Mouse (Mus musculus) ES-E14 (cell line): ENCODE results near the gene Nrxn3. TPM values are rescaled to one million over a fixed set of nuclear protein-coding genes. Genes with fewer than 3 reads are reported as not detected.

ENCODE experiments used
- DNase-seq: peaks from one replicate; pipeline ENCODE4 v3.0.0-alpha.2; 2013; ENCODE audit warnings: low read depth, low spot score
- H3K27ac ChIP-seq: 2 replicates; pipeline ENCODE4 v1.5.1; 2012; ENCODE audit warnings: low read depth, mild to moderate bottlenecking, low read length, moderate library complexity, mixed read lengths; ENCODE audit not compliant: poor library complexity, insufficient read depth, severe bottlenecking
- H3K36me3 ChIP-seq: 2 replicates; pipeline ENCODE4 v1.6.1; 2012; ENCODE audit warnings: mild to moderate bottlenecking, low read length, moderate library complexity, mixed read lengths; ENCODE audit not compliant: control insufficient read depth, poor library complexity, insufficient read depth, severe bottlenecking
- H3K4me1 ChIP-seq, 2 experiments: fragments of 150-350 bp in 1 of 2; sonication (generic) in 1 of 2; 2 replicates each; pipeline ENCODE4 v1.6.1; 2012; ENCODE audit warnings: low read length in 2 of 2, mild to moderate bottlenecking in 1 of 2, mixed read lengths in 1 of 2; ENCODE audit not compliant: control insufficient read depth in 2 of 2, insufficient read depth in 2 of 2, poor library complexity in 1 of 2
- H3K4me3 ChIP-seq, 2 experiments: fragments of 150-350 bp in 1 of 2; sonication (generic) in 1 of 2; 2 replicates each; pipeline ENCODE4 v1.5.1; 2012; ENCODE audit warnings: low read length in 2 of 2, low read depth in 1 of 2, mild to moderate bottlenecking in 1 of 2, mixed read lengths in 1 of 2; ENCODE audit not compliant: insufficient read depth in 1 of 2, poor library complexity in 1 of 2, severe bottlenecking in 1 of 2
- H3K9ac ChIP-seq: 2 replicates; pipeline ENCODE4 v1.6.1; 2012; ENCODE audit warnings: low read depth, mild to moderate bottlenecking, low read length, mixed read lengths; ENCODE audit not compliant: poor library complexity, insufficient read depth, severe bottlenecking
- H3K9me3 ChIP-seq: fragments of 150-350 bp; sonication (generic); 2 replicates; pipeline ENCODE4 v1.6.1; 2012; ENCODE audit warnings: low read depth, mild to moderate bottlenecking, low read length; ENCODE audit not compliant: control insufficient read depth, insufficient read depth
- CHD2 ChIP-seq: IDR thresholded peaks from 2 replicates; pipeline ENCODE4 v1.6.1; 2014; ENCODE audit warnings: mild to moderate bottlenecking, low read depth, low read length, inconsistent platforms
- HCFC1 ChIP-seq: IDR thresholded peaks from 2 replicates; pipeline ENCODE4 v1.6.1; 2012; ENCODE audit warnings: low read length, inconsistent platforms, borderline replicate concordance; ENCODE audit not compliant: insufficient read depth
- MAFK ChIP-seq: IDR thresholded peaks from 2 replicates; pipeline ENCODE4 v1.6.1; 2014; ENCODE audit warnings: mild to moderate bottlenecking, low read depth, low read length, inconsistent platforms; ENCODE audit not compliant: insufficient read depth
- ZC3H11A ChIP-seq: IDR thresholded peaks from 2 replicates; pipeline ENCODE4 v1.6.1; 2012; ENCODE audit warnings: low read depth, mild to moderate bottlenecking, inconsistent platforms, low read length, borderline replicate concordance
- ZNF384 ChIP-seq: IDR thresholded peaks from 2 replicates; pipeline ENCODE4 v1.6.1; 2012; ENCODE audit warnings: low read depth, low read length, inconsistent platforms
- in situ Hi-C, 2 experiments: fragments of 600-800 bp; cut with MboI; formaldehyde crosslinking; loops; one replicate each; pipeline ENCODE4 v1.15.1; 2025; ENCODE audit warnings: low sequenced_read_pairs in 2 of 2, inconsistent platforms in 1 of 2; ENCODE audit not compliant: unreplicated experiment in 2 of 2
- total RNA-seq: library from RNA; depleted of rRNA; stranded (reverse); fragments of 300-350 nt; gene quantifications from 2 replicates; pipeline ENCODE4 v1.2.3, GENCODE M21; 2012

Nrxn3 gene
- total RNA-seq, 1 experiment, result 0.13 TPM

GRCm38 (mm10) chr12:88952937-88953600 lies 230.4 kb downstream of the Nrxn3 start:
- Histone ChIP-seq H3K4me3 (no peak overlapping the region), H3K9ac (no peak overlapping the region), H3K4me1 (no peaks in the 10 kb centered on the region), H3K36me3 (no peaks in the 10 kb centered on the region), H3K27ac (no peak overlapping the region), H3K9me3 (no peaks in the 10 kb centered on the region)
- in situ Hi-C loops, result no loop called here
- no peak for TF ChIP-seq ZNF384
- DNase-seq, result no peak

DNA sequence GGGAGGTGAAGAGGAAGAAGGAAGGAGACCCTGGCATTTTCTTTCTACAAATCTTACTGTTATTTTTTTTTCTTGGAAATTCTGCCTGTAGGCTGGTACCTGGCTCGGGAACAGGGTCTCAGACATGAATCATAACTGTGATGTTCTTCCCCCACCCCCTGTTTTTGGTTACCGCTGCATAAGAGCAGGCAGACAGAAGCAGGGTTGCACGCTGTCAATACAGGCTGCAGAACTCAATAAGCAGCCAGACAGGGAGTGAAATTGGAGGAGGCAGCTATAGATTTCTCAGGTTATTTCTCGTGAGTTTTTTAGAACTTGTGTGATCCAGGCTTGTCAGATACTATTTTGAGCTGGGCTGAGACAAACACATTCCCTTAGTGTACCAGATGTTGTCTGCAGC lies 231.1 kb downstream of the Nrxn3 start:
- DNase-seq, result no peak
- in situ Hi-C loops, result no loop called here
- Histone ChIP-seq H3K4me1 (no peaks in the 10 kb centered on the region), H3K27ac (no peak overlapping the region), H3K9me3 (no peaks in the 10 kb centered on the region), H3K4me3 (no peak overlapping the region), H3K9ac (no peak overlapping the region), H3K36me3 (no peaks in the 10 kb centered on the region)
- TF ChIP-seq HCFC1 (no peak), ZC3H11A (no peak), CHD2 (no peak), MAFK (no peak), ZNF384 (no peak)

- Histone ChIP-seq H3K4me3 (no peak overlapping the region), H3K9me3 (no peaks in the 10 kb centered on the region), H3K27ac (no peak overlapping the region), H3K36me3 (no peaks in the 10 kb centered on the region), H3K9ac (no peak overlapping the region), H3K4me1 (no peaks in the 10 kb centered on the region)
- in situ Hi-C loops, result no loop called here
- TF ChIP-seq MAFK (no peak), HCFC1 (no peak), ZNF384 (no peak), CHD2 (no peak), ZC3H11A (no peak)
- DNase-seq, result no peak
Measured at GRCm38 (mm10) chr12:88957431-88957830, 234.8 kb downstream of the Nrxn3 start.

DNA sequence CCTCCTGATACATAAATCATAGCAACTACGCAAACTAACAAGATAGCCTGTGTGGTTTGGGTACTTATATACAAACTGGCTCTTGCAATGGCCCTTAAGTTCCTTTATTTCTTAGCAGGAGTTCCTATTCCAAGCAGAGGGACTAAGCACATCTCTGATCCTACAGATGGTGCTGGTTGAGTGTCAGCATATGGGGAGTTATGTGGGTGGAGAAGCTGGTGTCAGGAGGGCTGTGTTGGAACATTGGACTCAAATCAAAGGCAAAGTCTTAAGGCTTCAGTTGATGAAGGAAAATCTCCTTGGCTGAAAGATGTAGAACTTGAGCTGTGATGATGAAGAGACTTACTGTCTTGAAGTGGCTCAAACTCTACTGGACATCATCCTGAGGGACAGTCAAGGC lies 238.1 kb downstream of the Nrxn3 start:
- H3K27ac ChIP-seq, result no peak overlapping the region
- no peak overlapping the region for H3K4me3 ChIP-seq
- H3K36me3 ChIP-seq, result no peaks in the 10 kb centered on the region
- TF ChIP-seq ZC3H11A, result no peak
- no peak for TF ChIP-seq HCFC1
- no peak for TF ChIP-seq CHD2
- no peak for TF ChIP-seq MAFK
- TF ChIP-seq ZNF384, result no peak
- H3K9ac ChIP-seq, result no peak overlapping the region
- H3K9me3 ChIP-seq, result no peaks in the 10 kb centered on the region
- in situ Hi-C loops, result no loop called here
- no peaks in the 10 kb centered on the region for H3K4me1 ChIP-seq
- DNase-seq, result no peak

DNA sequence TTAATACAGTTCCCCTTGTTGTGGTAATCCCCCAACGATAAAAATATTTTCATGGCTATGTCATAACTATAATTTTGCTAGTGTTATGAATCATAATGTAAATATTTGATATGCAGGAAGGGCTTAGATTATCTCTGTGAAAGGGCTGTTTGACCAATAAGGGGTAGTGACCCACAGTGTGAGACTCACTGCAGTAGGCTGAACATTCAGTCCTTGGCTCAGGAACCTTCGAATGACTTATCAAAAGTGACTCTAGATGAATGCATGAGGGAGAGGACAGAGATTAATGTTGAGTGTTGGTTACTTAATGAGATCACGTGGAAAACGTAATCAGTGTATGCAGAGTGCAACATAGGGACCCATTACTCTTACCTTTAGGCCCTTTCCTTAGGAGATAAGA lies 243.7 kb downstream of the Nrxn3 start:
- Histone ChIP-seq H3K9ac (no peak overlapping the region), H3K4me1 (peaks cover 0 to 2% of the 10 kb centered on the region in 2 experiments; a peak in 1 of 4 replicates), H3K36me3 (no peaks in the 10 kb centered on the region), H3K9me3 (no peaks in the 10 kb centered on the region), H3K27ac (no peak overlapping the region), H3K4me3 (no peak overlapping the region)
- in situ Hi-C loops, result no loop called here
- no peak for DNase-seq
- no peak for TF ChIP-seq ZC3H11A
- no peak for TF ChIP-seq HCFC1
- no peak for TF ChIP-seq MAFK
- no peak for TF ChIP-seq CHD2
- TF ChIP-seq ZNF384, result no peak
